Mouse (Mus musculus): ENCODE results near the gene Hist1h3f. TPM values are rescaled to one million over a fixed set of nuclear protein-coding genes. Genes with fewer than 3 reads are reported as not detected.
"Not testable (repeated sequence)": the region's sequence is repeated elsewhere in the genome, so short reads cannot be mapped to it uniquely, and the experiment has no call there.

The Hist1h3f gene
- polyA plus RNA-seq, 1 experiment from 2014 or later = 1.1 TPM

DNA sequence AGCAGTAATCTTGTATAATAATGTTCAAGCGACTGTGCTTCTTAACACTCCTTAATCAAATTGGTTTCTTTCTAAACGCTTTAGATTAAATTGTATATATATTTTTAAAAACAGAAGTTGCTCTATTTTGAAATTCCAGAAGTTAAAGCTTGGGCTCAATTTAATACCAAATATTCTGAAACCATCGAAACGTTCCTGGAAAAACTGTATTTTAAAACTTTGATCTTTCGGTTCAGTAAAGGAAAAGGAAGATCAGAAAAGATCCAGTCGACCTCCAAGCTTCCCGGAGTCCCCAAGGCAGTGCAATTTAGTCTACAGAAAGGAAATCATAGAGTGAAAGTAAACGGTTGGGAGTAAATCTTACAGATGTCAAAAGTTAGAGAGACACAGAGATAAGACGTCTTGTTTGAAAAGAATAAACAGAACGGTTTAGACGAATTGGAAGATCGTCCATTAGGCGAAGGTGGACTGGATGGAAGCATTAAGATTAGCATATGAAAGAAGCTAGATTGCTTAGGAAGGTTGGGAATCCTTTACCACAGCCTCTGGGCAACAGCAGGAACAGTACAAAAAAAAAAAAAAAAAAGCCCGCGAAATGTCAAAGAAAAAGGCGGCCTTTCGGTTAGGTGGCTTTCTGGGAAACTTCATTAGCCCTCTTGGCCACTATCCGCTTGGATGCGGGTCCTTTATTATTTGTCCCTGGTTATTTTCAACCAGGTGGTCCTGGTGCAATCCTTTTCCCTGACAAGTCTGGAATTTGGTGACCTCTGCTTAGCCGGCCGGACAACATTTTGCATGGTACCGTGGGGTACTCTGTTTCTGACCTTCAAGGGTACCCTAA lies 42.5 kb downstream of the Hist1h3f start:
- Histone ChIP-seq H3K4me1 (replicated peaks; ENCODE audit: control insufficient read depth, insufficient read depth, low read length) (peaks cover 3% of the 10 kb centered on the region; the same call in 1 of the 2 replicates), H3K9ac (ENCODE audit: low read depth, low read length) (peak overlapping the region; percentile 57), H3K9me3 (ENCODE audit: control insufficient read depth, low read length) (no peaks in the 10 kb centered on the region), H3K27ac (ENCODE audit: low read depth, low read length) (peak overlapping the region; percentile 82), H3K4me2 (replicated peaks; ENCODE audit: low read depth, low read length) (peak overlapping the region; percentile 38), H3K4me3 (ENCODE audit: low read depth, low read length) (peak overlapping the region; percentile 17), H3K36me3 (ENCODE audit: control insufficient read depth, insufficient read depth, low read length) (no peaks in the 10 kb centered on the region), H3K27me3 (ENCODE audit: control insufficient read depth, insufficient read depth, low read length) (no peaks in the 10 kb centered on the region)
- ATAC-seq (ENCODE audit: low FRiP score) (no peak), DNase-seq (ENCODE audit: low spot score) (peak; percentile 44)
- WGBS = 2% methylated on average over 22 of the region's 22 CpGs

DNA sequence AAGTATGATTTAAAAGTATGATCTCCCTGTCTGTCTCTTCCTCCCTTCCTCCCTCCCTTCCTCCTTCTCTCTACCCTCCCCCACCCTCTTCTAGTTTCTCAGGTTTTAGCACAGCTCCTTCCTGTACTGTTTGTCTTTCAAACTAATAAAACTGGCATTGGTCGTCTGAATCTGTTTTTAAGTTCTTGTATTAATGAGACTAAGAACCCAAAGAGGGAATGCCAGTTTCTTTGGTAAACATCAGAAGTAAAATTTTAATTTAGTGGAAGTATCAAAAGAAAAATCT lies 43.0 kb downstream of the Hist1h3f start:
- Histone ChIP-seq H3K36me3 (ENCODE audit: control insufficient read depth, insufficient read depth, low read length) (no peaks in the 10 kb centered on the region), H3K4me1 (replicated peaks; ENCODE audit: control insufficient read depth, insufficient read depth, low read length) (peaks cover 3% of the 10 kb centered on the region; the same call in 1 of the 2 replicates), H3K9ac (ENCODE audit: low read depth, low read length) (peak overlapping the region; percentile 57), H3K27me3 (ENCODE audit: control insufficient read depth, insufficient read depth, low read length) (no peaks in the 10 kb centered on the region), H3K9me3 (ENCODE audit: control insufficient read depth, low read length) (no peaks in the 10 kb centered on the region), H3K27ac (ENCODE audit: low read depth, low read length) (peak overlapping the region; percentile 82), H3K4me3 (ENCODE audit: low read depth, low read length) (peak overlapping the region; percentile 17), H3K4me2 (replicated peaks; ENCODE audit: low read depth, low read length) (peak overlapping the region; percentile 38)
- ATAC-seq (ENCODE audit: low FRiP score) (no peak), DNase-seq (ENCODE audit: low spot score) (no peak)
- WGBS = 17% methylated on average over 1 of the region's 1 CpGs

DNA sequence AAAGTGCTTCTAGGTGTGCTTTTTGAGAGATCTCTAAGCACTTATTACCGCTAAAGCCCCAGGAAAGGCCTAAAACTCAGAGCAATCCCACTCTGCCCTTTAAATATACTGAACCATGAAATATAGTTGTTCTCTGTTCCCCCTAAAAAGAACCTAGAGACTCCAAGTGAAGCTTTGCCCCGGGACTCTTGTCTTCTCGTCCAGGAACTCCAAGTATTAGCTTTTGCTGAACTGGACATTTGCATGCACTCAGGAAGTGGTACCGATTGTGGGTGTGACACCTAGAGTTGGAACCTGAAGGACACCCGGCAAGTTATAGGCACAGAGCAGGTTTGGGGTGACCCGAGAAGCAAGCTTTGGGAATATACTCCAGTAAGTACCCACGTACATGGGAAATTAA lies 47.4 kb downstream of the Hist1h3f start:
- H3K9me3 ChIP-seq (ENCODE audit: control insufficient read depth, low read length) = no peaks in the 10 kb centered on the region
- ATAC-seq (ENCODE audit: low FRiP score) = no peak

DNA sequence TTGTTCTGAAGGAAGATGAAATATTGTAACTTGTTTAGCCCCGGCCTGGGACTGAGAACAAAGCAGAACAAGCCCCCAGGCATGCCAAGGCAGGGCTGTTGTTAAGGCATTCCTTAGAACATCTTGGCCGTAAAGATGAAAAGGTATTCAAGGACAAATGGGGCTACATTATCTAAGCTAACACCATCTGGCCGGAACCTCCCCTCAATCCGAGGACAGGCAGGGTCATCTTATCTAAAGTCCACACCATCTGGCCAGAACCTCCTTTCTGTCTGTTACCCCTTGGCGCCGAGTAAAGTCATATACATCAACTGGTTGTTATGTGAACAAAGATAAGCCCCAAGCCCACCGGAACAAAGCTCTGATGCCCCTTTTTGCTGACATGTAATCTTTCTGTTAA lies 48.0 kb downstream of the Hist1h3f start:
- not testable (repeated sequence) for H3K27me3 ChIP-seq (ENCODE audit: control insufficient read depth, insufficient read depth, low read length); H3K36me3 ChIP-seq (ENCODE audit: control insufficient read depth, insufficient read depth, low read length); H3K4me1 ChIP-seq (replicated peaks; ENCODE audit: control insufficient read depth, insufficient read depth, low read length); DNase-seq (ENCODE audit: low spot score); H3K4me2 ChIP-seq (replicated peaks; ENCODE audit: low read depth, low read length); H3K9me3 ChIP-seq (ENCODE audit: control insufficient read depth, low read length); H3K9ac ChIP-seq (ENCODE audit: low read depth, low read length); H3K27ac ChIP-seq (ENCODE audit: low read depth, low read length); ATAC-seq (ENCODE audit: low FRiP score); H3K4me3 ChIP-seq (ENCODE audit: low read depth, low read length)
- 84% methylated on average over 7 of the region's 7 CpGs for WGBS

More for the DNA sequence above, 47.4 kb downstream of the Hist1h3f start:
- no peak for DNase-seq (ENCODE audit: low spot score)
- 97% methylated on average over 7 of the region's 7 CpGs for WGBS
- no peaks in the 10 kb centered on the region for H3K4me1 ChIP-seq (replicated peaks; ENCODE audit: control insufficient read depth, insufficient read depth, low read length)
- no peak overlapping the region for H3K4me3 ChIP-seq (ENCODE audit: low read depth, low read length)
- no peaks in the 10 kb centered on the region for H3K27me3 ChIP-seq (ENCODE audit: control insufficient read depth, insufficient read depth, low read length)
- no peak overlapping the region for H3K9ac ChIP-seq (ENCODE audit: low read depth, low read length)
- H3K27ac ChIP-seq (ENCODE audit: low read depth, low read length) = no peak overlapping the region
- no peak overlapping the region for H3K4me2 ChIP-seq (replicated peaks; ENCODE audit: low read depth, low read length)
- no peaks in the 10 kb centered on the region for H3K36me3 ChIP-seq (ENCODE audit: control insufficient read depth, insufficient read depth, low read length)

DNA sequence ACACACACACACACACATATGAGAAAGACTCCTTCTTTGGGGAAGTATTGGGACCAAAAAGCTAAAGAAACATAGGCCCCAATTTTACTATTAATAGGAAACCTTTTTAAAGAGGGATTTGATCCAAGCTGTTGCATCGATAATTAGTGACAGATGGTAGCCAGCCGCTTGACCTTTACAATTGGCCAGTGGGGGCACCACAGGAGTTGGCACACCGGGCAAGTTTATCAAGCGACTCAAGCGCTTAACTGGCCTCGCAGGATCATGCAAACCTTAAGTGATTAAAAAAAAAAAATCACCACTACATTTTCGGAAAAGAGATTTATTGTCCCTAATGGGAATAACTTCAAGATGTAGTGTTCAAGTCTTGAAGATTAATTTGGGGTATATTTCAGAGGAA lies 48.8 kb downstream of the Hist1h3f start:
- 82% methylated on average over 7 of the region's 7 CpGs for WGBS
- DNase-seq (ENCODE audit: low spot score) (no peak), ATAC-seq (ENCODE audit: low FRiP score) (no peak)
- Histone ChIP-seq H3K9me3 (ENCODE audit: control insufficient read depth, low read length) (no peaks in the 10 kb centered on the region), H3K27me3 (ENCODE audit: control insufficient read depth, insufficient read depth, low read length) (no peaks in the 10 kb centered on the region), H3K36me3 (ENCODE audit: control insufficient read depth, insufficient read depth, low read length) (no peaks in the 10 kb centered on the region), H3K4me1 (replicated peaks; ENCODE audit: control insufficient read depth, insufficient read depth, low read length) (no peaks in the 10 kb centered on the region), H3K27ac (ENCODE audit: low read depth, low read length) (no peak overlapping the region), H3K4me2 (replicated peaks; ENCODE audit: low read depth, low read length) (no peak overlapping the region), H3K9ac (ENCODE audit: low read depth, low read length) (no peak overlapping the region), H3K4me3 (ENCODE audit: low read depth, low read length) (no peak overlapping the region)

DNA sequence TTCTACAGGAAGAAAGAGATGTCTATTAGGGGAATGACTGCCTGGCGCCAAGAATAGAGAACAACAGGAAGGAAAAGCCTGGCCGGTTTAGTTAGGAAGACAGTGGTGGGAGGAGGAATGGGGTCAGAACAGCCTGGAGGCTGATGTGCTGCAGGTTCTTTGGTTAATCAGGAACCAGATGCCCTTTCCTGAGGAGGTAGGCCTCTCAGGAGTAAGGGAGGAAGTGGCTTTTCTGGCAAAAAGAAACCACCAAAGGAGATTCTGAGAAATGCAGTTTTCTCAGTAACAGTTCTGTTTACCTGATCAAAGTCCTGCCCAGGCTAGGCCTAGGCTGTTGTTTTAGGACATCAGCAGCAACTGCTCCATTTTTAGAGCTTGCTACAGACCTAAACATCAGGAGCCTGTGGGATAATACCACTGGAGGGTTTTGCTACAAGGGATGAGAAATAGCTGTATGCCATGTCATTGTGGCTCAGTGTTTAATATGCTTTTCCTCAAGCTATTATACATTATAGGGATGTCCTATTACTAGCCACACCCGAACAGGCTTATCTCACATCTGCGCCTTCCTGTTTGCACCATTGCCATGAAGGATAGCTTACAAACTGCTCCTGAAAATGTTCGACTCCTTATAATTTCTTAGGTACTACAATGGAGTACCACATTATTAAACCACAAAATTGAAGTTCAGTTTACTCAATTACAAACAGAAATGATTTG lies 49.4 kb downstream of the Hist1h3f start:
- ATAC-seq (ENCODE audit: low FRiP score) = no peak
- Histone ChIP-seq H3K9ac (ENCODE audit: low read depth, low read length) (no peak overlapping the region), H3K27ac (ENCODE audit: low read depth, low read length) (no peak overlapping the region), H3K9me3 (ENCODE audit: control insufficient read depth, low read length) (no peaks in the 10 kb centered on the region), H3K4me1 (replicated peaks; ENCODE audit: control insufficient read depth, insufficient read depth, low read length) (no peaks in the 10 kb centered on the region), H3K4me2 (replicated peaks; ENCODE audit: low read depth, low read length) (no peak overlapping the region), H3K36me3 (ENCODE audit: control insufficient read depth, insufficient read depth, low read length) (no peaks in the 10 kb centered on the region), H3K4me3 (ENCODE audit: low read depth, low read length) (no peak overlapping the region), H3K27me3 (ENCODE audit: control insufficient read depth, insufficient read depth, low read length) (no peaks in the 10 kb centered on the region)
- 91% methylated on average over 5 of the region's 5 CpGs for WGBS
- no peak for DNase-seq (ENCODE audit: low spot score)

Other genes starting within 250 kb of the Hist1h3f start
- gene Zfp322a, start 174.8 kb upstream of the Hist1h3f start, polyA plus RNA-seq (2014; fragmentation: Nextera tagmentation; extraction: Ambion mirVana) = 65.0 and 65.6 TPM in 2 replicates
- 12.1 and 13.4 TPM in 2 replicates for gene Abt1, start 120.2 kb upstream of the Hist1h3f start, polyA plus RNA-seq (2014; fragmentation: Nextera tagmentation; extraction: Ambion mirVana)
- gene Btn1a1, start 78.2 kb upstream of the Hist1h3f start, polyA plus RNA-seq (2014; fragmentation: Nextera tagmentation; extraction: Ambion mirVana) = not detected in 2 replicates
- 0.15 and 0.18 TPM in 2 replicates for gene Btn2a2, start 55.2 kb upstream of the Hist1h3f start, polyA plus RNA-seq (2014; fragmentation: Nextera tagmentation; extraction: Ambion mirVana)
- 4.7 TPM in 2 replicates for gene Hist1h4h, start 13.0 kb upstream of the Hist1h3f start, polyA plus RNA-seq (2014; fragmentation: Nextera tagmentation; extraction: Ambion mirVana)
- gene Hist1h2af, start 10.1 kb upstream of the Hist1h3f start, polyA plus RNA-seq (2014; fragmentation: Nextera tagmentation; extraction: Ambion mirVana) = 3.6 and 8.4 TPM in 2 replicates
- gene Hist1h3g, start 8.6 kb upstream of the Hist1h3f start, polyA plus RNA-seq (2014; fragmentation: Nextera tagmentation; extraction: Ambion mirVana) = 3.7 and 4.8 TPM in 2 replicates
- gene Hist1h2bh, start 660 bp upstream of the Hist1h3f start, polyA plus RNA-seq (2014; fragmentation: Nextera tagmentation; extraction: Ambion mirVana) = 0.60 and 0.89 TPM in 2 replicates
- gene Hist1h4f, start 7.6 kb downstream of the Hist1h3f start, polyA plus RNA-seq (2014; fragmentation: Nextera tagmentation; extraction: Ambion mirVana) = 0.56 and 0.80 TPM in 2 replicates
- 0.56 and 0.57 TPM in 2 replicates for gene Hist1h1d, start 9.2 kb downstream of the Hist1h3f start, polyA plus RNA-seq (2014; fragmentation: Nextera tagmentation; extraction: Ambion mirVana)
- gene Hist1h3e, start 18.3 kb downstream of the Hist1h3f start, polyA plus RNA-seq (2014; fragmentation: Nextera tagmentation; extraction: Ambion mirVana) = 6.7 and 6.9 TPM in 2 replicates
- gene Hist1h2ae, start 27.2 kb downstream of the Hist1h3f start, polyA plus RNA-seq (2014; fragmentation: Nextera tagmentation; extraction: Ambion mirVana) = 70.9 and 82.9 TPM in 2 replicates
- 3.2 and 4.8 TPM in 2 replicates for gene Hist1h2bg, start 27.3 kb downstream of the Hist1h3f start, polyA plus RNA-seq (2014; fragmentation: Nextera tagmentation; extraction: Ambion mirVana)
- 1.5 and 3.7 TPM in 2 replicates for gene Hist1h2bf, start 30.1 kb downstream of the Hist1h3f start, polyA plus RNA-seq (2014; fragmentation: Nextera tagmentation; extraction: Ambion mirVana)
- gene Hist1h2ad, start 30.3 kb downstream of the Hist1h3f start, polyA plus RNA-seq (2014; fragmentation: Nextera tagmentation; extraction: Ambion mirVana) = 1.0 and 2.9 TPM in 2 replicates
- gene Hist1h3d, start 31.7 kb downstream of the Hist1h3f start, polyA plus RNA-seq (2014; fragmentation: Nextera tagmentation; extraction: Ambion mirVana) = 7.2 and 8.3 TPM in 2 replicates
- gene Hist1h4d, start 37.5 kb downstream of the Hist1h3f start, polyA plus RNA-seq (2014; fragmentation: Nextera tagmentation; extraction: Ambion mirVana) = 95.0 and 95.9 TPM in 2 replicates
- 1.8 and 2.2 TPM in 2 replicates for gene Hist1h2be, start 77.1 kb downstream of the Hist1h3f start, polyA plus RNA-seq (2014; fragmentation: Nextera tagmentation; extraction: Ambion mirVana)
- 19.7 and 23.7 TPM in 2 replicates for gene Hist1h1e, start 78.5 kb downstream of the Hist1h3f start, polyA plus RNA-seq (2014; fragmentation: Nextera tagmentation; extraction: Ambion mirVana)
- 0.79 and 0.84 TPM in 2 replicates for gene Hist1h2ac, start 139.9 kb downstream of the Hist1h3f start, polyA plus RNA-seq (2014; fragmentation: Nextera tagmentation; extraction: Ambion mirVana)
- gene Hist1h2bc, start 140.1 kb downstream of the Hist1h3f start, polyA plus RNA-seq (2014; fragmentation: Nextera tagmentation; extraction: Ambion mirVana) = 21.0 and 26.1 TPM in 2 replicates
- 0.17 TPM in 1 of 2 replicates, not detected in the other for gene Hist1h1t, start 151.8 kb downstream of the Hist1h3f start, polyA plus RNA-seq (2014; fragmentation: Nextera tagmentation; extraction: Ambion mirVana)
- gene Hist1h4c, start 154.4 kb downstream of the Hist1h3f start, polyA plus RNA-seq (2014; fragmentation: Nextera tagmentation; extraction: Ambion mirVana) = 4.5 and 4.9 TPM in 2 replicates
- 3.4 and 4.2 TPM in 2 replicates for gene Hfe, start 166.8 kb downstream of the Hist1h3f start, polyA plus RNA-seq (2014; fragmentation: Nextera tagmentation; extraction: Ambion mirVana)
- gene Hist1h1c, start 194.8 kb downstream of the Hist1h3f start, polyA plus RNA-seq (2014; fragmentation: Nextera tagmentation; extraction: Ambion mirVana) = 14.9 and 16.7 TPM in 2 replicates
- gene Hist1h3c, start 201.6 kb downstream of the Hist1h3f start, polyA plus RNA-seq (2014; fragmentation: Nextera tagmentation; extraction: Ambion mirVana) = 10.7 and 11.3 TPM in 2 replicates
- 1.4 and 3.0 TPM in 2 replicates for gene Hist1h2bb, start 202.7 kb downstream of the Hist1h3f start, polyA plus RNA-seq (2014; fragmentation: Nextera tagmentation; extraction: Ambion mirVana)
- 42.5 and 50.0 TPM in 2 replicates for gene Hist1h2ab, start 207.1 kb downstream of the Hist1h3f start, polyA plus RNA-seq (2014; fragmentation: Nextera tagmentation; extraction: Ambion mirVana)
- gene Hist1h3b, start 208.2 kb downstream of the Hist1h3f start, polyA plus RNA-seq (2014; fragmentation: Nextera tagmentation; extraction: Ambion mirVana) = 6.5 and 10.7 TPM in 2 replicates
- 3.6 and 4.8 TPM in 2 replicates for gene Hist1h4b, start 213.0 kb downstream of the Hist1h3f start, polyA plus RNA-seq (2014; fragmentation: Nextera tagmentation; extraction: Ambion mirVana)
- 0.32 TPM in 1 of 2 replicates, not detected in the other for gene Hist1h4a, start 217.2 kb downstream of the Hist1h3f start, polyA plus RNA-seq (2014; fragmentation: Nextera tagmentation; extraction: Ambion mirVana)
- 3.4 and 5.3 TPM in 2 replicates for gene Hist1h3a, start 218.3 kb downstream of the Hist1h3f start, polyA plus RNA-seq (2014; fragmentation: Nextera tagmentation; extraction: Ambion mirVana)
- gene Hist1h1a, start 219.6 kb downstream of the Hist1h3f start, polyA plus RNA-seq (2014; fragmentation: Nextera tagmentation; extraction: Ambion mirVana) = 2.4 and 3.7 TPM in 2 replicates
- not detected in 2 replicates for gene Trim38, start 225.9 kb downstream of the Hist1h3f start, polyA plus RNA-seq (2014; fragmentation: Nextera tagmentation; extraction: Ambion mirVana)

Measured in hindbrain, embryonic 11.5 days (tissue).